Mouse (Mus musculus): ENCODE data around the gene Scgb3a1. TPM values are rescaled to one million over a fixed set of nuclear protein-coding genes. Genes with fewer than 3 reads are reported as not detected.

The Scgb3a1 gene
- polyA plus RNA-seq, 1 experiment from 2014 or later: not detected

DNA sequence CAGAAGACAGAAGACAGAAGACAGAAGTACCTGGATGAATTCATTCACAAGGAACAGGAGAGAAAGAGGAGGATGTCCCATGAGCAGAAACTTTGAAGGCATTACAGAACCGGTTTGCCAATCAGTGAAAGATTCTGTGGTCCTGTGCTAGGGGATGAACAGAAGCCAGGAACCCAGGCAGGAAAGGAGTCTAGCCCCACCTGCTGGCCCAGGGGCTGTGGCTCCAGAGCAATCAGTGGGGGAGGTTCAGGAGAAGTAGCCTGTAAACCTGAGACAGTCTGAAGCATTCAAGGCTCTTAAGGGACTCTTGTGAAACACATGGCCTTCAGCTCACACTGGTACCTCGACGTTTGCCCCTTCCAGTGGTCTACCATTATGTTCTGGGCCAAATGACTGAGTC, 32.3 kb upstream of the Scgb3a1 start:
- Histone ChIP-seq H3K27ac (ENCODE audit: low read depth) (no peak overlapping the region), H3K9ac (no peak overlapping the region), H3K36me3 (ENCODE audit: insufficient read depth) (no peaks in the 10 kb centered on the region), H3K9me3 (ENCODE audit: low read depth, low read length) (no peaks in the 10 kb centered on the region), H3K27me3 (ENCODE audit: insufficient read depth, low read length) (peaks cover 29% of the 10 kb centered on the region), H3K4me2 (no peak overlapping the region), H3K4me1 (ENCODE audit: insufficient read depth) (no peaks in the 10 kb centered on the region), H3K4me3 (ENCODE audit: low read depth, low read length) (no peak overlapping the region)
- DNase-seq (peak; percentile 50), ATAC-seq (ENCODE audit: insufficient read depth) (no peak)
- WGBS: 37% methylated on average over 3 of the region's 3 CpGs
- peak; percentile 66 for TF ChIP-seq CTCF (IDR thresholded peaks at IDR 0.05; ENCODE audit: low read depth)

DNA sequence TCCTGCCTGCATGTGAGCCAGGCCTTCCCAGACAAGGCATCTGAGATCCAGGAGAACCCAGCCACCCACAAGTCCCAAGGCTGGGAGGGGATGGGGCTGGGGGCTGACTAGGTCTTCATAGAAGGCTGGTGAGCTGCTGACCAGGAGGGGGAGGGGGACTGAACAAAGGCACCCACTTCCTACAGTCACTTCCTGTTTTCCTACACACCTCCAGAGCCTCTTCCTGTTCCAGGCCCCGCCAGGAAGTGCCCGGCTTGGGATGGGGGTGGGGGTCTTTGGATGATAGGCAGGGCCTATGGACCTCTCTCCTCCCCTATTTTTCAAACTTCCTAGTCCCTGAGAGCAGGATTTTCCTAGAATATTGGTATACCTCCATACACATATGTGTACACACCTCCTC, 31.2 kb upstream of the Scgb3a1 start:
- ATAC-seq (ENCODE audit: insufficient read depth): peak; percentile 28; the same call in 1 of the 2 replicates

DNA sequence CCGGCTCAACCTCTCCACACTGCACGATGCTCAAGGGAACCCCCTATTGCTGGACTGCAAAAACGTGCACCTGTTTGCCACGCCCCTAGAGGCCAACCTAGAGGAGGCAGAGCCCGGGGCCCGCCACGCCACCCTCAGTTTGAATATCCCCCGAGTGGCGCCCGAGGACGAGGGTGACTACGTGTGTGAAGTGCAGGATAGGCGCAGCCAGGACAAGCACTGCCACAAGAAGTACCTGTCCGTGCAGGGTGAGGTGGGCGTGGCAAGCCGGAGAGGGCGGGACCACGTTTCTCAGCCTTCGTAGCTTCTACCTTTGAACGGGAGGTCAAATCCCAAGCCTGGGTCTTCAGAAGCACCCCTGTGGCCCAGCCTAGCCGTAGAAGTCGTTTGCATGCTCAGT, 29.3 kb upstream of the Scgb3a1 start:
- TF ChIP-seq CTCF (IDR thresholded peaks at IDR 0.05; ENCODE audit: low read depth): peak; percentile 29; the same call in 1 of the 2 replicates
- Histone ChIP-seq H3K4me1 (ENCODE audit: insufficient read depth) (no peaks in the 10 kb centered on the region), H3K27ac (ENCODE audit: low read depth) (no peak overlapping the region), H3K4me2 (peak overlapping the region; percentile 49), H3K9me3 (ENCODE audit: low read depth, low read length) (no peaks in the 10 kb centered on the region), H3K27me3 (ENCODE audit: insufficient read depth, low read length) (peaks cover 43% of the 10 kb centered on the region), H3K4me3 (ENCODE audit: low read depth, low read length) (peak overlapping the region; percentile 6), H3K36me3 (ENCODE audit: insufficient read depth) (no peaks in the 10 kb centered on the region), H3K9ac (no peak overlapping the region)
- no peak for DNase-seq
- ATAC-seq (ENCODE audit: insufficient read depth): no peak
- WGBS: 15% methylated on average over 22 of the region's 22 CpGs

More for the DNA sequence above, 31.2 kb upstream of the Scgb3a1 start:
- Histone ChIP-seq H3K4me2 (no peak overlapping the region), H3K27me3 (ENCODE audit: insufficient read depth, low read length) (peaks cover 39% of the 10 kb centered on the region), H3K4me1 (ENCODE audit: insufficient read depth) (no peaks in the 10 kb centered on the region), H3K9ac (no peak overlapping the region), H3K9me3 (ENCODE audit: low read depth, low read length) (no peaks in the 10 kb centered on the region), H3K36me3 (ENCODE audit: insufficient read depth) (no peaks in the 10 kb centered on the region), H3K4me3 (ENCODE audit: low read depth, low read length) (no peak overlapping the region), H3K27ac (ENCODE audit: low read depth) (no peak overlapping the region)
- TF ChIP-seq CTCF (IDR thresholded peaks at IDR 0.05; ENCODE audit: low read depth): no peak
- WGBS: 61% methylated on average over 2 of the region's 2 CpGs
- DNase-seq: peak; percentile 22

DNA sequence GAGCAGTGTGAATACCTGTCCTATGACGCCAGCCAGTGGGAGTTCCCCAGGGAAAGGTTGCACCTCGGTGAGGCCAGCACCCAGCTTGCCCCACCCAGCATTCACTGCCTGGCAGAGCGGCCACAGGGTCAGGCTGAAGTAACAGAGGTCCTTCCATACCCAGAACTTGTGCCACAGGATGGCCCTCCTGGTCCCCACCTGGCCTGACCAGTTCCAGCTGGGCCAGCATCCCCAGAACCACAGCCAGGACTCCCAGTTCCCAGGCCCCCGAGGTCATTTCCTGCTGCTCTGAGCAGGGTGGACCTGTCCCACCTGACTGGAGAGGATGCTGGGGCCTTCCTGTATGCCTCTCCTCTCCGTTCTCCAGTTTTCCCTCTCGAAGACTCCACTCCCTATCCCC, 27.7 kb upstream of the Scgb3a1 start:
- peaks cover 43% of the 10 kb centered on the region for H3K27me3 ChIP-seq (ENCODE audit: insufficient read depth, low read length)
- no peaks in the 10 kb centered on the region for H3K4me1 ChIP-seq (ENCODE audit: insufficient read depth)
- H3K36me3 ChIP-seq (ENCODE audit: insufficient read depth): no peaks in the 10 kb centered on the region
- no peak for ATAC-seq (ENCODE audit: insufficient read depth)
- H3K9ac ChIP-seq: no peak overlapping the region
- DNase-seq: no peak
- TF ChIP-seq CTCF (IDR thresholded peaks at IDR 0.05; ENCODE audit: low read depth): no peak
- H3K4me2 ChIP-seq: no peak overlapping the region
- H3K4me3 ChIP-seq (ENCODE audit: low read depth, low read length): no peak overlapping the region
- H3K27ac ChIP-seq (ENCODE audit: low read depth): no peak overlapping the region
- H3K9me3 ChIP-seq (ENCODE audit: low read depth, low read length): no peaks in the 10 kb centered on the region
- 61% methylated on average over 6 of the region's 6 CpGs for WGBS

DNA sequence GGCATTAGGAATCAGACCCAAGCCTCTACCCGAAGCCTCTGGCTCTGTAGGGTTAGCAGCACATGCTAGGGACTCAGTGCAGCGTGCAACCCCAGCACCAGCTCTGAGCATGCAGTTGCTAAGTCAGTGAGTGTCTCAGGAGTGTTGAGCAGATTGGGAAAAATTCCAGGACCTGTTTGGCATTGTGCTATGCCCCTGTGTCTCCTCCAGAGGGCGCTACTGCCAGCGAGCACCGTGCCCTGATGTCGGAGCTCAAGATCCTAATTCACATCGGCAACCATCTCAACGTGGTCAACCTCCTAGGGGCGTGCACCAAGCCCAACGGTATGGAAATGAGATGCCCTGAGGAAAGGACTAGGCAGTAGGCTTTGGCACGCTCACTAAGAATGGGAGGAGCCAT, 27.0 kb upstream of the Scgb3a1 start:
- Histone ChIP-seq H3K27ac (ENCODE audit: low read depth) (no peak overlapping the region), H3K9ac (no peak overlapping the region), H3K9me3 (ENCODE audit: low read depth, low read length) (no peaks in the 10 kb centered on the region), H3K4me3 (ENCODE audit: low read depth, low read length) (no peak overlapping the region), H3K27me3 (ENCODE audit: insufficient read depth, low read length) (peaks cover 43% of the 10 kb centered on the region), H3K4me1 (ENCODE audit: insufficient read depth) (no peaks in the 10 kb centered on the region), H3K36me3 (ENCODE audit: insufficient read depth) (no peaks in the 10 kb centered on the region), H3K4me2 (no peak overlapping the region)
- peak; percentile 67 for TF ChIP-seq CTCF (IDR thresholded peaks at IDR 0.05; ENCODE audit: low read depth)
- DNase-seq (peak; percentile 40), ATAC-seq (ENCODE audit: insufficient read depth) (no peak)
- 7% methylated on average over 11 of the region's 11 CpGs for WGBS

DNA sequence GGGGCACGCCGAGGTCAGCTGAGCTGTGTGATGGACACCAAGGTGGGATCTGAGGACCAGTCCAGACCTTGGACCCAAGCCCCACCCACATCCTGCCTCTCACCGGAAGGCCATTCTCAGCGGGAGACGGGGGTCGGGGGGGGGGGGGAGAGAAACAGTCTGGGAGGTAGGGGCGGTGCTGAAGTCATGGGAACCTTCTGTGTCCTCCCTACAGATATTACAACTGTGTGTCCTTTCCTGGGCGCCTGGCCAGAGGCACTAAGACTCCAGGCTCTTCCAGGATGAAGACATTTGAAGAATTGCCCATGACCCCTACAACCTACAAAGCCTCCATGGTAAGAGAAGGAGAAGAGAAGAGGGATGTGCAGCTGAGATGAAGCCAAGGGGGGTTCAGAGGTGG, 17.7 kb upstream of the Scgb3a1 start:
- Histone ChIP-seq H3K27me3 (ENCODE audit: insufficient read depth, low read length) (no peaks in the 10 kb centered on the region), H3K9me3 (ENCODE audit: low read depth, low read length) (no peaks in the 10 kb centered on the region), H3K4me3 (ENCODE audit: low read depth, low read length) (no peak overlapping the region), H3K27ac (ENCODE audit: low read depth) (no peak overlapping the region), H3K9ac (no peak overlapping the region), H3K4me2 (no peak overlapping the region), H3K36me3 (ENCODE audit: insufficient read depth) (no peaks in the 10 kb centered on the region), H3K4me1 (ENCODE audit: insufficient read depth) (no peaks in the 10 kb centered on the region)
- ATAC-seq (ENCODE audit: insufficient read depth) (no peak), DNase-seq (no peak)
- no peak for TF ChIP-seq CTCF (IDR thresholded peaks at IDR 0.05; ENCODE audit: low read depth)
- WGBS: 43% methylated on average over 8 of the region's 8 CpGs

DNA sequence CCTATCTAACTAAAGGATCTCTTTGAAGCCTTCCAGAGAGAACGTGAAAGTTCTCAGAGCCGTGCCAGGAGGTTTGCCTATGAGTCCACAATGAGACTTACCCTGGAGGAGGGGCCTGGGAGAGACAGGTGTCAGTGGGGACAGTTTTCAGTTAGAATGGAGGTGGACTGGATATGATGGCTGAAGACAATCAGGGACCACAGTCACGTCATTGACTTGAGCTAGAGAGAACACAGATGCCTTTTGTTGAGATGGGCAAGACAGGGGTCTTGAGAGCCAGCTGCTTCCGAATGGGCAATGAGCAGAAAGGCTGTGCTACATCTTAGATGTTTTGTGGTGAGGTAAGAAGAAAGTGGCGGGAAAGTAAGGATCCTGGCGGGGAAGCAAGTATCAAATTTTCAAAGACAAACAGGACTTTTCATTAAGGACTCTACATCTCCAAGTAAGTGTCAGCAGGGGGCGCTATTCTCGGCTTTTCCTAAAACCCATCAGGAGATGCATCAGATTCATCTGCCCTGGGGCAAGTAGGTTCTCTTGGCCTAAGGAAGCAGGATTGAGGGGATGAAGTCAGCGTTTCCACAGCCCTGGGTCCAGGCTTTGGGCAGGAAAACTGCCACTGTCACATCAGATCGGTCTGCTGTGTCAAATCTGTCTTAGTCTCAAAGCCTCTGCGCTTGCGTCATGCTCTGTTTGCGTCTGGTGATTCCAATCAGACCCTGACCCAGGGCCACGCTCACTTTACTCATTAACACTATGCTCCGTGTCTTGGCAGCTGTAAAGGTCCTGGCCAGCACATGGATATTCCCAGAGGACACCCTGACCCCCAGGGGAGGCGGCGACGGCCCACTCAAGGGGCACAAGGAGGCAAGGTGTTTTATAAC, 13.1 kb upstream of the Scgb3a1 start:
- DNase-seq: peak; percentile 67
- Histone ChIP-seq H3K27me3 (ENCODE audit: insufficient read depth, low read length) (no peaks in the 10 kb centered on the region), H3K4me1 (ENCODE audit: insufficient read depth) (no peaks in the 10 kb centered on the region), H3K36me3 (ENCODE audit: insufficient read depth) (no peaks in the 10 kb centered on the region), H3K9ac (no peak overlapping the region), H3K27ac (ENCODE audit: low read depth) (no peak overlapping the region), H3K4me3 (ENCODE audit: low read depth, low read length) (no peak overlapping the region), H3K4me2 (no peak overlapping the region), H3K9me3 (ENCODE audit: low read depth, low read length) (no peaks in the 10 kb centered on the region)
- ATAC-seq (ENCODE audit: insufficient read depth): no peak
- WGBS: 43% methylated on average over 18 of the region's 18 CpGs
- peak; percentile 64 for TF ChIP-seq CTCF (IDR thresholded peaks at IDR 0.05; ENCODE audit: low read depth)
